Mouse (Mus musculus) adrenal gland, postnatal 25 days (tissue): ENCODE results near the gene Diablo. TPM values are rescaled to one million over a fixed set of nuclear protein-coding genes. Genes with fewer than 3 reads are reported as not detected.

Source experiments
- DNase-seq: peaks from one replicate; pipeline ENCODE4 v3.0.0; 2021; ENCODE audit warnings: mixed read lengths
- microRNA-seq, 2 experiments: library from miRNA; unstranded; fragments of <30 nt; microRNA quantifications; one replicate each; pipeline ENCODE4 v1.2.0; 2021
- total RNA-seq: library from RNA; stranded (reverse); gene quantifications from 2 replicates; pipeline ENCODE4 v1.2.3, GENCODE M21; 2021

Diablo gene
- total RNA-seq, 1 experiment from 2014 or later, result 79.3 TPM

GRCm38 (mm10) chr5:123501973-123502372 is 22.0 kb downstream of the Diablo start:
- no peak for DNase-seq

- no peak for DNase-seq
Measured at GRCm38 (mm10) chr5:123499717-123500116, 24.3 kb downstream of the Diablo start.

- DNase-seq, result no peak
Measured at GRCm38 (mm10) chr5:123489935-123490334, 34.0 kb downstream of the Diablo start.

GRCm38 (mm10) chr5:123489112-123489785 is 34.7 kb downstream of the Diablo start, which contains the start of the genes Lrrc43 and Il31:
TSS of gene Lrrc43 (plus strand) at chr5:123489305.
TSS of gene Il31 (minus strand) at chr5:123489489.
- no peak for DNase-seq

- no peak for DNase-seq
Measured at GRCm38 (mm10) chr5:123487659-123488395, 36.1 kb downstream of the Diablo start.

DNA sequence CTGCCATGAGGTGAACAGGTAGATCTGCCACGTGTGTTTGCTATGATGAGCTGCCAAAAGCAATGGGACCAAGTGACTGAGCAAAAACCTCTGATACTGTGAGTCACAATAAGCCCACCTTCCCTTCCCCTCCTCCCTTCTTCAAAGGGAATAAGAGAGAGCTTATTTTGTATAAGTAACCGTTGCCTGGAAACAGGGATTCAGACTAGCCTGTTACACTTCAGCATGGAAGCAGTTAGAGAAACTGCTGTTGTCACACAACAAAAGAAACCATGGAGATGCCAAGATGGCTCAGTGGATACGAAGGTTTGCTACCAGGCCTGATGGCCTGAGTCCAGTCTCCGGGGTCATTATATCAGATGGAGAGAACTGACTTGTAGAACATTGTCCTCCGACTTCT is 50.2 kb downstream of the Diablo start:
- DNase-seq, result no peak

GRCm38 (mm10) chr5:123470784-123471400 is 53.1 kb downstream of the Diablo start:
- no peak for DNase-seq

DNA sequence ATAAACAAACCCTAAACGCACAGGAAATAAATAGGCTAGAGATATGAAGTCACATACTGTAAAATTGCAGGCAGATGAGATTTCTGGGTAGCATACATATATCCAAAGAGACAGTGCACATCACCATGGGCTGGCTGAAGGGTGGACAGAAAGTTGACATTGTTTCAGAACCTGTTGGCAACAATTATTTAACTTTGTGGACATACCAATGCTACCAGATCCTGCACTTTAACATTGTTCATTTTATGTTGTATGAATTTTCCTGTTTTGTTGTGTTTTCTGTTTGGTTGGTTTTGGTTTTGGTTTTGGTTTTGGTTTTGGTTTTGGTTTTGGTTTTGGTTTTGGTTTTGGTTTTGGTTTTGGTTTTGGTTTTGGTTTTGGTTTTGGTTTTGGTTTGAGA is 59.3 kb downstream of the Diablo start:
- DNase-seq, result no peak

DNA sequence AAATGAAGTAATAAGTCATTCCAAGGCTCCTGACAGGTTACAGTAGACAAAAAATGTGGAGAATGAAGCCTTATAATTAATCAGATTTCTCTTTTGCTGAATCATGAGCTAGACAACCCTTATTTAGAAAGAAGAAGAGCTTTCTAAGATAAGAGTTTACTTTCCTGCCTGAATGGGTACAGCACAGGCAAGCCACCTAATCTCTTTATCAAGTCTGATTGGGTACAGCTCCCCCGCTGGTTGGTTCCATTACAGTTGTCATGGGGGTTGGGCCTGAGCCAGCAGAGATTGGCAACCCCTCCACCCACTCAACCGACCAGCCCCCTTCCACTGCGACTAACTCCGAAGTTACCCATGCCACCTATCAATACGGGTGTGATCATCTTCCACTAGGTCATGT is 62.6 kb downstream of the Diablo start:
- DNase-seq, result no peak

Small RNAs within 50 kb of the gene (microRNA-seq; reads per million reads assigned to microRNA genes)
- 0 to 1.0 reads per million in 2 experiments for gene Mir7647

Other genes with a start within 250 kb of the Diablo start
- gene Bcl7a, start 180.3 kb downstream of the Diablo start, total RNA-seq, result 13.7 and 15.4 TPM in 2 replicates
- 25.3 and 30.5 TPM in 2 replicates for gene Mlxip, start 129.4 kb downstream of the Diablo start, total RNA-seq
- gene Lrrc43, start 34.9 kb downstream of the Diablo start, total RNA-seq, result not detected in 2 replicates
- not detected in 2 replicates for gene Il31, start 34.7 kb downstream of the Diablo start, total RNA-seq
- 0.30 TPM in 1 of 2 replicates, not detected in the other for gene B3gnt4, start 13.7 kb downstream of the Diablo start, total RNA-seq
- gene Gm49027, start 1.3 kb upstream of the Diablo start, total RNA-seq, result 6.4 and 11.3 TPM in 2 replicates
- gene Vps33a, start 48.9 kb upstream of the Diablo start, total RNA-seq, result 40.2 and 51.5 TPM in 2 replicates
- 87.4 and 103 TPM in 2 replicates for gene Clip1, start 160.4 kb upstream of the Diablo start, total RNA-seq
- gene Zcchc8, start 196.9 kb upstream of the Diablo start, total RNA-seq, result 52.9 and 57.5 TPM in 2 replicates
- 96.8 and 108 TPM in 2 replicates for gene Rsrc2, start 225.2 kb upstream of the Diablo start, total RNA-seq
- 7.1 and 7.2 TPM in 2 replicates for gene Kntc1, start 225.5 kb upstream of the Diablo start, total RNA-seq